Mouse (Mus musculus) layer of hippocampus, adult 2 months (tissue): Measurements from ENCODE around the gene Gm4981. TPM values are rescaled to one million over a fixed set of nuclear protein-coding genes. Genes with fewer than 3 reads are reported as not detected.

Source experiments
- DNase-seq, 2 experiments: peaks; one replicate each; pipeline ENCODE4 v3.0.0; 2022; ENCODE audit warnings: low spot score in 2 of 2
- H3K27ac ChIP-seq: fragments of 200-600 bp; 2 replicates; pipeline ENCODE4 v1.8.1; 2022
- H3K4me3 ChIP-seq: fragments of 200-600 bp; 2 replicates; pipeline ENCODE4 v1.8.1; 2022; ENCODE audit warnings: mild to moderate bottlenecking
- CTCF ChIP-seq: fragments of 200-600 bp; conservative IDR thresholded peaks from 2 replicates; pipeline ENCODE4 v1.8.1; 2022; ENCODE audit warnings: antibody characterized with exemption, mild to moderate bottlenecking, moderate library complexity
- total RNA-seq, 2 experiments: library from RNA; stranded (reverse); gene quantifications; 2 replicates each; pipeline ENCODE4 v1.2.3; 2021

The Gm4981 gene
- total RNA-seq, 2 experiments from 2014 or later = not detected

DNA sequence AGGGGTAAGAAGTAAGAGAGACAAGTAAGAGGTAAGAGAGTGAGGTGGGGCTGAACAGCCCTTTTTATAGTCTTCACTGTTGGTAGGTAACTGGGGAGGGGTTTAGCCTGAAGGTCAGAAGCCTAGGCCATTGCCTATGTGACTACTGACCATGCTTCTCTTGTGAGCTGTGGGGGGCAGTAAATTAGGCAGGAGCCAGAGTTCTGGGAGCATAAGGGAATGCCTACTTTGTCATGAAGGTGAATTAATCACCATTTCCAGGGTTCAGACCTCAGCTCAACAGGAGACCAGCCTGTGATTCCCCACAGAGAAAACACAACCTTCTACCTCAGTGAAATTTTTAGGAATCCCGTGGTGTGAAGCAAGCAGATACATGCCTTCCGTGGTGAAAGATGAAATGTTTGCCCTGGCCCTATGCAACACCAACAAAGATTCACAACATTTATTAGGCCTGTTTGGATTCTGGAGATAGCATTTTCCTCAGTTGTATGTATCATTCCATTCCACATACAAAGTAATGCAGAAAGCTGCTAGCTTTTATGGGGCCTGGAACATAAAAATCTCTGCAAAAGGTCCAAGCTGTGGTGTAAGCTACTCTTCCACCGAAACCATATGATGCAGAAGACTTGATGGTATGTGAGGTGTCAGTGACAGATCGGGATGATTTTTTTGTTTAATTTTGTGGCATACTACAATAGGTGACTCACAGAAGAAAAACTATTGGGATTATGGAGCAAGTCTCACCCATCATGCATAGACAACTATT, 29.7 kb downstream of the Gm4981 start:
- DNase-seq = no peak
- Histone ChIP-seq H3K4me3 (no peak overlapping the region), H3K27ac (no peak overlapping the region)
- TF ChIP-seq CTCF = no peak

DNA sequence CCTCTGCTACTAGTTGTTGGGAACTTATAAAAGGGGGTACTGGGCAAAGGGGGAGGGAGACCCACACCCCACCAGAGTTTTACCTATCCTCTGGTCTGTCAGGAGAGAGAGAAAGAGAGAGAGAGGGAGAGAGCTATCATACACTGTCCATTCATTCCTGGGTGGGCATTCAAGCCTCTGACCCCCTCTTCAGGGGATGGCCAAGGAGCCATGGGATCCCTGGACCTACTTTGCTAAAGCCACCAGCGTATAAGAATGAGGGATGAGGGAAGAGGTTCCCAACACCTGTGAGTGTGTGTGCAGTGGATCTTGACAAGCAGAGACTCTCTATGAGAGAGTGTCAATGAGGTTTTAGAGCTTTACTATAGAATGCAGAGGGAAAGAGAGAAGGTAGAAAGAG, 30.5 kb downstream of the Gm4981 start:
- TF ChIP-seq CTCF = no peak
- Histone ChIP-seq H3K27ac (no peak overlapping the region), H3K4me3 (no peak overlapping the region)
- DNase-seq = no peak

Other genes starting within 250 kb of the Gm4981 start
- not detected for gene AW822073, start 11.8 kb downstream of the Gm4981 start, total RNA-seq
- gene Duxf3, start 4.0 kb downstream of the Gm4981 start, total RNA-seq = not detected
- gene Gcc2, start 18.8 kb upstream of the Gm4981 start, total RNA-seq = 10 to 100 TPM; 75.9 to 81.9 TPM
- 10 to 100 TPM; 20.7 to 22.6 TPM for gene Lims1, start 86.8 kb upstream of the Gm4981 start, total RNA-seq
- 10 to 100 TPM; 78.2 to 81.5 TPM for gene Ranbp2, start 210.2 kb upstream of the Gm4981 start, total RNA-seq